Mouse (Mus musculus) neural tube, embryonic 13.5 days (tissue): ENCODE data around the gene Ttc30a1. TPM values are rescaled to one million over a fixed set of nuclear protein-coding genes. Genes with fewer than 3 reads are reported as not detected.
"Not testable (repeated sequence)": the region's sequence is repeated elsewhere in the genome, so short reads cannot be mapped to it uniquely, and the experiment has no call there.

Experiments
- ATAC-seq: fragments of 200-750 bp; cut with Nextera tagmentation; 2 replicates; pipeline ENCODE4 v1.8.0; 2017; ENCODE audit warnings: low read depth, mild to moderate bottlenecking, moderate TSS enrichment, moderate library complexity
- H3K27ac ChIP-seq: fragments of 300-500 bp; sonication (generic); replicated peaks from 2 replicates; pipeline ENCODE4 v1.5.1; 2015; ENCODE audit warnings: moderate library complexity, mild to moderate bottlenecking, inconsistent platforms
- H3K27me3 ChIP-seq: fragments of 300-500 bp; sonication (generic); 2 replicates; pipeline ENCODE4 v1.6.1; 2015; ENCODE audit warnings: mild to moderate bottlenecking, inconsistent platforms
- H3K36me3 ChIP-seq: fragments of 300-500 bp; sonication (generic); 2 replicates; pipeline ENCODE4 v1.6.1; 2015; ENCODE audit warnings: mild to moderate bottlenecking, inconsistent platforms
- H3K4me1 ChIP-seq: fragments of 300-500 bp; sonication (generic); replicated peaks from 2 replicates; pipeline ENCODE4 v1.6.1; 2015; ENCODE audit warnings: inconsistent platforms
- H3K4me2 ChIP-seq: fragments of 300-500 bp; sonication (generic); 2 replicates; pipeline ENCODE4 v1.6.1; 2015; ENCODE audit warnings: inconsistent platforms, mild to moderate bottlenecking, moderate library complexity
- H3K4me3 ChIP-seq: fragments of 300-500 bp; sonication (generic); 2 replicates; pipeline ENCODE4 v1.5.1; 2015; ENCODE audit warnings: mild to moderate bottlenecking, inconsistent platforms
- H3K9ac ChIP-seq: fragments of 300-500 bp; sonication (generic); 2 replicates; pipeline ENCODE4 v1.6.1; 2015; ENCODE audit warnings: moderate library complexity, mild to moderate bottlenecking, inconsistent platforms
- H3K9me3 ChIP-seq: fragments of 300-500 bp; sonication (generic); 2 replicates; pipeline ENCODE4 v1.6.1; 2016; ENCODE audit warnings: inconsistent platforms
- WGBS: fragments of 180-500 bp; shearing (Covaris S2); methylation state at CpG from one replicate; pipeline ENCODE4 v1.1.7; 2015; 5-methylcytosine and 5-hydroxymethylcytosine counted together
- polyA plus RNA-seq: library from polyadenylated mRNA; unstranded; fragments of >200 nt; fragmentation: Nextera tagmentation; extraction: Ambion mirVana; gene quantifications from 2 replicates; pipeline ENCODE4 v1.2.1, GENCODE M21; 2015

Ttc30a1 gene
- polyA plus RNA-seq, 1 experiment from 2014 or later = 7.9 TPM

DNA sequence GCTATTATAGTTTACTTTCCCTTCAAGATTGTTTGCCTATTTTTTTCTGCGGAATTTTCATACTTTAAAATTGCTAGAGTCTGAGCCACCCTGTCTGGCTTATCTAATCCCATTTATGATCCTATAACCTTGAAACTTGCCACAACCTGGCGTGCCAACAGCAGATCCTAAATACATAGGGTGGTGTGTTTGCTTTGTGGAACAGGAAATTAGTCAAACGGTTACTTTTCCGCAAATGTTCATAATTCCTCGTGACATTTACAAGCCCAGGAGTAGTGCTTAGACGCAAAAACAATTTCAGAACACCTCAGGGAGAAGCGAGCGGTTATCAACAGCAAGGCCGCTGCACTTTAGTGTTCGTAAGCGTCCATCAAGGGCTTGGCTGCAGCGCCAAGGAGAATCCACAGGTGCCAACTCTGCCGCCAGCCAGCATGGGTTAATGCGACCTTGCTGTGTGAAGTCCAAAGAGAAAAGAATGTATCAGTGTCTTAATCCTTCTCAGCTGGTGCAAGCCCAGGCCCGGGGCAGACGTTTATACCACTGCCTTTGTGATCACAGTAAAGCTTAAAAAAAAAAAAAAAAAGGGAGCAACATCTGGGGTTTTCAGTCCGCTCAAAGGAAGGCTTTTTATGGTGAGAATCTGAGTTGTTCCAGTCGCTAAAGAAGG, 22.5 kb downstream of the Ttc30a1 start:
- H3K27ac ChIP-seq = peak overlapping the region; percentile 68
- H3K36me3 ChIP-seq = no peaks in the 10 kb centered on the region
- no peak overlapping the region for H3K4me3 ChIP-seq
- WGBS = 32% methylated on average over 18 of the region's 18 CpGs
- H3K27me3 ChIP-seq = 0 out of 2 replicates have a peak, but pooled peaks cover 3% of the 10 kb centered on the region
- H3K9me3 ChIP-seq = no peaks in the 10 kb centered on the region
- H3K4me1 ChIP-seq = peaks cover 42% of the 10 kb centered on the region
- 0 out of 2 replicates have a peak overlapping the region, but pooled peaks have one; percentile 12 for H3K9ac ChIP-seq
- ATAC-seq = no peak
- peak overlapping the region; percentile 46 for H3K4me2 ChIP-seq

DNA sequence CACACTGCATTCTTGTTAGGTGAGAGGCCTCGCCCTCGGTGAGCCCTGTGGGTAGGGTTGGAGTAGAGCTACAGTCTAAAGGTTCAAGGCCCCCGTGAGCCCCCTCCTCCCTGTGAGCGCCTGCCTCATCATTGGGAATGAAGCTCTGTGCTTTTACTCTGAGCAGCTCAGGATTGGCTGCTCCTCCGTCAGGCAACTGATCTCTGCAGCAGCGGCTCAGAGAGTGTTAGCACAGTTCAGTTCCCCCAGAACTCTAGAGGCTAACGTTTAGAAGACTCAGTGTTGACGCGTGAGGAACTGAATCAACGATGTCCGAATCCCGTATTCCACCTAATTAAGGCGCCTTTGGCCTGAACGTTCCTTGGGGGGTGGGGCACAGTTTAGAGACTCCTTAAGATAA, 26.1 kb downstream of the Ttc30a1 start:
- peaks cover 34% of the 10 kb centered on the region for H3K4me1 ChIP-seq
- no peaks in the 10 kb centered on the region for H3K36me3 ChIP-seq
- no peak overlapping the region for H3K27ac ChIP-seq
- no peak overlapping the region for H3K9ac ChIP-seq
- 0 out of 2 replicates have a peak, but pooled peaks cover 2% of the 10 kb centered on the region for H3K27me3 ChIP-seq
- no peak overlapping the region for H3K4me2 ChIP-seq
- H3K4me3 ChIP-seq = no peak overlapping the region
- H3K9me3 ChIP-seq = no peaks in the 10 kb centered on the region
- no peak for ATAC-seq
- 61% methylated on average over 14 of the region's 14 CpGs for WGBS

DNA sequence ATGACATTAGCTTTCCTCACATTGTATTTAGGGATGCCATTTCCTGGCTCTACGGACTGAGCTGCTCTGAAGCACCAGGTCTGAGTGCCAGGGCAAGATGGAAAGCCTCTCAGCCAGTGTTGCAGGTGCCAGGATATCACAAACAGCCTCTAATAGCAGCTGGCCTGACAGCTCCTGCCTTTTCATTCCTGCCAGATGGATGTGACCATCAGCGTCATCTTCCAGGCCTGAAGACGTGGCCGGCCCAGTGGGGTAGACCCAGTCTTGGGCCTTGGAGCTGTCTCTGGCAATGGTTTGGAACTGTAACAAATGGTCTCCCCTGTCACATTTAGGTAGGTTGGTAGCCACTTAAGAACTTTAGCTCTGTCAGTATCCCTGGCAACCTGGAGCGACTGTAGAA, 28.4 kb downstream of the Ttc30a1 start:
- no peak overlapping the region for H3K4me2 ChIP-seq
- peaks cover 10% of the 10 kb centered on the region for H3K4me1 ChIP-seq
- no peak overlapping the region for H3K4me3 ChIP-seq
- no peaks in the 10 kb centered on the region for H3K27me3 ChIP-seq
- no peaks in the 10 kb centered on the region for H3K9me3 ChIP-seq
- H3K36me3 ChIP-seq = no peaks in the 10 kb centered on the region
- no peak for ATAC-seq
- H3K9ac ChIP-seq = no peak overlapping the region
- WGBS = 93% methylated on average over 5 of the region's 5 CpGs
- H3K27ac ChIP-seq = no peak overlapping the region

DNA sequence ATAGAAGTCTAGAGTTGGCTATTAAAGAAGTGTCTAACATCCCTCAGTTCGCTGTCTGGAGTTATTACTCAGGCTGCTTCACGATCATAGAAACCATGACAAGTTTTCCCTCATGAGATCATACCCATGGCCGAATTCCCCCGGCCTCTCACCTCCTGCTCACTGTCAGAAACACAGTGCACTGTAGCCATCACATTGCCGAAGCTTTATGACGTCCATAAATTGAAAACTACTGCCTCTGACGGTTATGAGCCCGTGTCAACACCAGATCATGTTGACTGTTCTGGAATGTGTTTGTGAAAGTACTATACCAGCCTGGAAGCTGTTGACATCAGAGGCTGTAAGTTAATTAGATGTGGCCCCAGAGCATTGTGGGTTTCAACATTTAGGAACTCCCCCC, 31.1 kb downstream of the Ttc30a1 start:
- Histone ChIP-seq H3K9ac (no peak overlapping the region), H3K36me3 (no peaks in the 10 kb centered on the region), H3K4me2 (no peak overlapping the region), H3K4me3 (no peak overlapping the region), H3K27me3 (no peaks in the 10 kb centered on the region), H3K27ac (no peak overlapping the region), H3K9me3 (no peaks in the 10 kb centered on the region), H3K4me1 (no peaks in the 10 kb centered on the region)
- no peak for ATAC-seq
- WGBS = 85% methylated on average over 8 of the region's 8 CpGs

DNA sequence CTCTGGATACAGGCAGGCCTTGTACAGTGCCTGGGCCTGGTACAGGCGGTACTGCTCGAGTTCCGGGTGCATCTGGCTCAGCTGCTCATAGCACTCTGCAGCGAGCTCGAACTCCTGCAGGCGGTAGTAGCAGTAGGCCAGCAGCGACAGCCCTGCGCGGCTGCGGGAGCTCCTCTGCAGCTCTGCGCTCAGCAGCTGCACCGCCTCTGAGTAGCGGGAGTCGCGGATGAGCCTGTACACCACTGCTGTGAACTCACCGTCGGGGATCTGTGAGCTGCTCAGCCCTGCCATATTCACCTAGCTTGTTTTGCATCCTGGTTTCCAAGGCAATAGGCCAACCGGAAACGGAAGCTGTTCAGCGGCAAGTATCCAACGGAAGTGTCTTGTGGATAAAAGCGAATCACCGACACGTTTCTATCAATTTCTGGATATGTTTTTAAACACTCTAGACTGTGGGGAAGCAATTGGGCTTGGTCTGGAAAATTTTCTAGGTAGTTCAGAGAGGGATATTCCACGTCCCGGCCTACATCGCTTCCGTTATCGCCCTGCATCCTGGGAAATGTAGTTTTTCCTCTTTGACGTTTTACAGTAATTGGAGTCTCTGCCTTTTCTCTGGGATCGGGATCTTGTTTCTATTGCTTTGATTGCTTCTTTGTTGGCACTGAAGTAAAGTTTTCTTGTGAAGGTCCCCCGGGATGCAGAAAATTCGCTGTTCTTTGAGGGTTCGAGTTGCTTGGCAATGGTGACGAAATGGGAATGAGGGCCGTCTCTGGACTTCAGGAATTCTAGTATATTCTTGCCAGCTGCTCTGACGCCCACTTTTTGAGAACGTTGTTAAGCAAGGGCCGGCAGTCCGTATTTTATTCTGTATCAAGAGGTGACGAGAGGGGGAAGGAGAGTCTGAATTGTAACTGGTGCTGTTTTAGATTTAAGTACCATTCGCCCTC, 43.4 kb downstream of the Ttc30a1 start, which contains the start of gene Ttc30b:
Gene Ttc30b (minus strand): TSS at position 469 of the 947 bp plus-strand sequence.
- H3K4me1 ChIP-seq = peaks cover 14% of the 10 kb centered on the region
- H3K36me3 ChIP-seq = no peaks in the 10 kb centered on the region
- peak within 1 kb of the TSS; percentile 87 for H3K27ac ChIP-seq
- H3K27me3 ChIP-seq = 0 out of 2 replicates have a peak, but pooled peaks cover 4% of the 10 kb centered on the region
- H3K9ac ChIP-seq = peak within 1 kb of the TSS; percentile 72
- peak within 1 kb of the TSS; percentile 66 for H3K4me2 ChIP-seq
- peak; percentile 92 for ATAC-seq
- no peaks in the 10 kb centered on the region for H3K9me3 ChIP-seq
- 3% methylated on average over 39 of the region's 42 CpGs for WGBS
- H3K4me3 ChIP-seq = peak within 1 kb of the TSS; percentile 52

DNA sequence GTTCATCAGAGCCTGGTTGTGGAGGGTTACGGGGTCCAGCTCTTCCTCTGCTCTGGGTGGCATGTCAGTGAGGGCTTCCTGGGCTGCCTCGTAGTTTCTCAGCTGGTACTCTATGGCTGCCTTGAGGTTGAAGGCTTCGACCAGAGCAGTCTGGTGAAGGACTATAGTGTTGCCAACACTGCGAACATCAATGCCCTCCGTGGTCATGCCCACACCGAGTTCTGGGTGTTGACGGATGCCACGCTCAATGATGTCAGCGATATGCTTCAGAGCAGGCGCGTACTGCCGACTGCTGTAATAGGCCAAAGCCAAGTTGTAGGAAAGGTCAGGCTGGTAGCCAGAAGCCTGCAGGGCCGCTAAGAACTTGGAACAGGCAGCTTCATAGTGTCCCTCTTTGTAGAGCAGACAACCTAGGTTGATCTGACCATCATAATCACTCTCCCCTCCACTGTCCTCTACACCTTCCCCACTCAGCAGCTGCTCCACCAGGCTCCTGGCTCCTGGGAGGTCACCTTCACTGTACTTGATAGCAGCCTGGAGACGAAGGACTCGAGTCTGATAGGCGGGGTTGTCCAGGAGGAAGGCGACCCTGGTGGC, 44.1 kb downstream of the Ttc30a1 start:
- Histone ChIP-seq H3K4me3 (peak overlapping the region; percentile 52), H3K9ac (peak overlapping the region; percentile 72)

DNA sequence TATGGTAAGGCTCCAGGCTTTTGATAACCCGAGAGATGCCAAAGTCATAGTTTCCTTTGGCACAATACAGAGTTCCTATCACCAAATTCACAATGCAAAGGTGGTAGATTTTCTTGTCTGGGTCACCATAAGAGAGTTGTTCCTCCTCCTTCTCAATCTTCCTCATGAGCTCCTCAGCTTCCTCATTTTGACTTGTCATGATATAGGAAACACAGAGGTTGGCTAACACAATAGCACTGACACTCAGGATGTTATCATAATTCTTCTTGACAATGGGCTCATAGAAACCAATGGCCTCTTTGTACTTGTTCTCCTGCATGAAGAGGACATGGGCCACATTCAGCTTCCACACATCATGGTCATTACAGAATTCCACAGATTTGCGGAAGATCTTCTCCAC, 45.1 kb downstream of the Ttc30a1 start:
- WGBS = 99% methylated on average over 2 of the region's 2 CpGs
- not testable (repeated sequence) for H3K36me3 ChIP-seq, H3K27me3 ChIP-seq, ATAC-seq, H3K27ac ChIP-seq, H3K9me3 ChIP-seq, H3K4me2 ChIP-seq, H3K4me3 ChIP-seq, H3K9ac ChIP-seq
- H3K4me1 ChIP-seq = peaks cover 15% of the 10 kb centered on the region

More for the DNA sequence above, 44.1 kb downstream of the Ttc30a1 start:
- H3K4me2 ChIP-seq = peak overlapping the region; percentile 66
- peak overlapping the region; percentile 87 for H3K27ac ChIP-seq
- H3K27me3 ChIP-seq, H3K9me3 ChIP-seq, H3K36me3 ChIP-seq: not testable (repeated sequence)
- ATAC-seq = peak; percentile 36
- H3K4me1 ChIP-seq = peaks cover 15% of the 10 kb centered on the region
- 66% methylated on average over 15 of the region's 17 CpGs for WGBS

DNA sequence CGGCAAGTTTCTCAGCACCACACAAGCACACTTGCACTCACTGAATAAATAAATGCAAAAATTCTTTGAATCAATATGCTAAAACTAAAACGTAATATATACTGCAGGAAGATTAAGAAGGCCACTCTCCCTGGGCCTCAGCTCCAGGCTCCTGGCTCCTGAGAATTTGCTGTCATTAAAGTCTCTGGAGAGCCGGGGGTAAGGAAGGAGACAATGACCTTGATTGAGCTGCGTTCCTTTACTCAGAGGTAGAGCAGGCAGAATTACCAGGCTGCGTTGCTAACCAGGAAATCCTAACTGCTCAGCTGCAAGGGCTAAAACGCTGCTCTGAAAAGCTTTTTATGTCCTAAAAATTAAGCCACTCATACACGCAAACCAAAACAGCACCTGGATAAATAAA, 48.2 kb downstream of the Ttc30a1 start:
- no peak overlapping the region for H3K27ac ChIP-seq
- no peak for ATAC-seq
- 45% methylated on average over 7 of the region's 7 CpGs for WGBS

DNA sequence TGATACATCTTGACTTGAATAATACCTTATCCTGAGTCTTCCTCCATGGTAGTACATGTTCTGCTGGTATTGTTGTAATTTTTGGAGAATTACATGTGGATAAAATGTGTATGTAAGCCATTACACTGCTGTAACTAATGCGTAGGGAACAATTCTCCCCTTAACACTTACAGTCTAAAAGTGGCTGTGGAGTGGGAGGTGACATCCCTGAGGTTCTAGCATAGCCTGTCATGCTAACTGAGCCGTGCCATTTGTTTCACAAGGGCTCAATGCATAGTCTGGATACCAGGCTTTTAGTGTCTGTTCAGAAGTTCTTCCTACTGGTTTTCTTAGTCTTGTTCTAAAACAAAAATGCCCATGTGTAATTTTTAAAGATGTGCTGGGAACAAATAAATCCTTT, 50.8 kb downstream of the Ttc30a1 start:
- Histone ChIP-seq H3K27me3 (no peaks in the 10 kb centered on the region), H3K27ac (no peak overlapping the region), H3K9me3 (no peaks in the 10 kb centered on the region), H3K4me3 (no peak overlapping the region), H3K4me2 (no peak overlapping the region), H3K4me1 (peaks cover 13% of the 10 kb centered on the region), H3K9ac (no peak overlapping the region), H3K36me3 (0 out of 2 replicates have a peak, but pooled peaks cover 3% of the 10 kb centered on the region)
- WGBS = 89% methylated on average over 2 of the region's 2 CpGs
- ATAC-seq = no peak

More for the DNA sequence above, 48.2 kb downstream of the Ttc30a1 start:
- Histone ChIP-seq H3K4me2 (no peak overlapping the region), H3K9me3 (no peaks in the 10 kb centered on the region), H3K9ac (peak overlapping the region; percentile 53), H3K27me3 (no peaks in the 10 kb centered on the region), H3K36me3 (0 out of 2 replicates have a peak, but pooled peaks cover 3% of the 10 kb centered on the region), H3K4me3 (no peak overlapping the region), H3K4me1 (peaks cover 10% of the 10 kb centered on the region)

DNA sequence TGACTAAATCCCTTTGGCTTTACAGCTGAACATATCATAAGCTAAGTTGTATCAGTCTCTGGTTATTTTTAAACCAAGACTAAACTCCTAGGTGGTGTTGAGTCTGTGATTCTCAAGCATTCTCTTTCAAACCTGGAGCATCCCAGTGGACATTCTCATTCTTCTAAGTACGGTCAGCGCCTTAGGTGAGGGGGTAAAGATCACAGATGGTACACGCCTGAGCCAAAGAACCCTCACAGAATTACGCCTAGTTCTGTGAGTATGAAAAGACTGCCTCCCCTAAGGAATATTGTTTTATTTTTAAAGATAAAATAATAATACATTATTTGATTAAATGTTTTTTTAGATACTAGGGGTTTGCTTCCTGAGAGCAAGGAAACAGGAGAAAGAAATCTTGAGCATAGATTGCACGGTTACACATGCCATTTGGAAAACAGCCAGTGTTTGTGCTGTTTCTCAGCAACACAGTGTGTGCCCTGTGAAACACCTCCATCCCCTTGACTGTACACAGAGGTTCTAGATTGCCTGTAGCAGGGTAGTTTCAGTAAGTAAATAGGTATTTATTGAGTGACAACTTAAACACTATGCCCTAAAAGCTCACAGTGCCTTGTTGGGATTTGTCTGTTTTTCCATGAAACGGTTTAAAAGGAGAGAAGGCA, 51.9 kb downstream of the Ttc30a1 start:
- Histone ChIP-seq H3K27ac (no peak overlapping the region), H3K4me2 (no peak overlapping the region), H3K36me3 (0 out of 2 replicates have a peak, but pooled peaks cover 3% of the 10 kb centered on the region), H3K9me3 (no peaks in the 10 kb centered on the region), H3K4me1 (peaks cover 19% of the 10 kb centered on the region), H3K9ac (no peak overlapping the region), H3K27me3 (no peaks in the 10 kb centered on the region), H3K4me3 (no peak overlapping the region)
- 92% methylated on average over 6 of the region's 6 CpGs for WGBS
- ATAC-seq = no peak

DNA sequence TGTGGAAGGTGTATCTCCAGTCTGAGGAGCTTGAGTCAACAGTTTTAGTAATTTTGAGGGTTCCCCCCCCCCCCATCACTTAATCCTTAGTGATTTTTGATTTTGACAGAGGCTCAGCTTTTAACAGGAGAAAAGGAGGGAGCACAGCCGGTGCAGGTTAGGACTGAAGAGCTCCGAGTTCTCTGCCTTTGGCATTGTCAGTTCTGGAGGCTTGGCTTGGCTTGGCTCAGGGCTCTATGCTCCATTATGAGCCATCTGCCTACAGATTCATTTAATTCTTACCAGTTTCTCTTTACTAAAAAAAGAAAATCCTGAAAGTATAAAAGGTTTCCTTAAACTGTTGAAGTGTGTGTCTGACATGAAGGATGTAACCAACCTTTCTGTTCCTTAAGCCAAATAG, 52.6 kb downstream of the Ttc30a1 start:
- Histone ChIP-seq H3K27ac (no peak overlapping the region), H3K9me3 (no peaks in the 10 kb centered on the region), H3K9ac (no peak overlapping the region), H3K4me3 (no peak overlapping the region), H3K36me3 (0 out of 2 replicates have a peak, but pooled peaks cover 3% of the 10 kb centered on the region), H3K4me1 (peaks cover 26% of the 10 kb centered on the region), H3K4me2 (no peak overlapping the region), H3K27me3 (no peaks in the 10 kb centered on the region)
- WGBS = 89% methylated on average over 2 of the region's 2 CpGs
- ATAC-seq = no peak
